12 mouse cellular contexts compared by ENCODE assay signal in genomic region chr7:82531376-82531775, GRCm38 (mm10).
DNase-seq lines count a peak whose midpoint lies in the region.
"Had no signal": no experiment of that assay in that cellular context is flagged by ENCODE, and none has a peak within 500 bp of the region (broad histone marks: within the 10 kb centered on the region; RNA-seq: fewer than 3 reads in every experiment).

No protein-coding gene starts in this region.

- no peak overlapping the region for H3K27ac ChIP-seq in heart, embryonic 10.5 days
- H3K27ac ChIP-seq: heart, embryonic 15.5 days; lung, embryonic 15.5 days had no signal

- 70% methylated on average over 7 of the region's 7 CpGs for WGBS in heart, embryonic 10.5 days

- intact Hi-C loops in heart, postnatal 14 days (cut with DNase I), result no loop called here

- H3K4me1 ChIP-seq in heart, embryonic 10.5 days, result peaks cover 12% of the 10 kb centered on the region; the same call in 1 of the 2 replicates

- no peaks in the 10 kb centered on the region for H3K36me3 ChIP-seq in heart, embryonic 10.5 days
- H3K36me3 ChIP-seq: heart, embryonic 15.5 days; lung, embryonic 15.5 days had no signal

- DNase-seq in heart, postnatal 14 days, result peak; percentile 6 to 13
- DNase-seq in heart, embryonic 10.5 days (ENCODE audit: low spot score), result no peak
- DNase-seq in adipocyte (ENCODE audit: low spot score), result peak; percentile 2
- DNase-seq in cerebellum, adult 18-20 months, result peak; percentile 11 to 37
- DNase-seq in fibroblast of lung, adult 2 months (ENCODE audit: low read depth), result peak; percentile 68
- no peak for DNase-seq in spleen, adult 18-20 months
- no peak for DNase-seq in frontal cortex, postnatal 36 days (ENCODE audit: low spot score in 2 of 2)
- DNase-seq: embryo, embryonic 11 days; kidney, adult 9 months; retina, postnatal 1 day had no signal

- no peaks in the 10 kb centered on the region for H3K27me3 ChIP-seq in heart, embryonic 10.5 days (ENCODE audit: insufficient read depth, poor library complexity, severe bottlenecking)
- H3K27me3 ChIP-seq: heart, embryonic 15.5 days had no signal

- H3K4me3 ChIP-seq in heart, embryonic 10.5 days, result no peak overlapping the region
- H3K4me3 ChIP-seq: heart, embryonic 15.5 days; lung, embryonic 15.5 days had no signal

- no peaks in the 10 kb centered on the region for H3K9me3 ChIP-seq in heart, embryonic 10.5 days
- H3K9me3 ChIP-seq: heart, embryonic 15.5 days; lung, embryonic 15.5 days had no signal

Comparison
In these comparisons a context has a peak if more than half of its experiments do, and no peak if none do; other contexts are left out.
1. DNase-seq: peak in heart, postnatal 14 days (2 of 2), adipocyte (single experiment), cerebellum, adult 18-20 months (2 of 2) and fibroblast of lung, adult 2 months (single experiment); none in heart, embryonic 10.5 days (single experiment), spleen, adult 18-20 months (0 of 2) and frontal cortex, postnatal 36 days (0 of 2).